Mouse (Mus musculus): ENCODE data around the gene Gstcd.

The Gstcd gene

GRCm38 (mm10) chr3:132942778-132943177, 149.1 kb downstream of the Gstcd start:
- DNase-seq (ENCODE audit: low read depth, low spot score), result no peak

GRCm38 (mm10) chr3:132940181-132940990, 151.4 kb downstream of the Gstcd start:
- no peak for DNase-seq (ENCODE audit: low read depth, low spot score)

GRCm38 (mm10) chr3:132939006-132939405, 152.8 kb downstream of the Gstcd start:
- DNase-seq (ENCODE audit: low read depth, low spot score), result no peak

- no peak for DNase-seq (ENCODE audit: low read depth, low spot score)
Observed at GRCm38 (mm10) chr3:132934649-132935048, 157.2 kb downstream of the Gstcd start.
